Mouse (Mus musculus): ENCODE data around the gene Gm20388.

Gm20388 gene

DNA sequence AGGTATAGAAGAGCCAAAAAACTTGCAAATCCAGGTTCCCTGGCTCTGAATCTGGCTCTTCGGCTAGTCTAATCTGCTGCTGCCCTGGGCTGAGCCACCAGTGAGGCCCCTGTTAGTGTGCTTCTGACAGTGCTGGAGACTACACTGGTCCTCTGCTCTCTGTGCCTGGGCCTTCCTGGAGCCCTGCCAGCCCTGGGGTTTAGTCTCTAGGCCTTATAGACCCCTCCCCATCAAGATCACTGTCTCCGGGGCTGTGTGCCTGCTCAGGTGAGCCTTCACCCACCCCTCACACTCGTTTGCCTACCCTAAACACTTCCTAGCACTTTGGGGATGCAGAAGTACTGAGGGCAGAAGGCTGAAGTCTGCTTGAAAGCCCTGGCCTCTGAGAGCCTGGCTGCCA lies 208.8 kb downstream of the Gm20388 start:
- no peak for DNase-seq (ENCODE audit: low spot score in 2 of 2)

- no peak for DNase-seq (ENCODE audit: low spot score in 2 of 2)
These were observed 209.3 kb downstream of the Gm20388 start for GRCm38 (mm10) chr8:120119931-120120330.

GRCm38 (mm10) chr8:120120951-120121350 lies 210.3 kb downstream of the Gm20388 start:
- DNase-seq (ENCODE audit: low spot score in 2 of 2) = no peak

GRCm38 (mm10) chr8:120124261-120124660 lies 213.6 kb downstream of the Gm20388 start:
- no peak for DNase-seq (ENCODE audit: low spot score in 2 of 2)

GRCm38 (mm10) chr8:120124836-120125389 lies 214.3 kb downstream of the Gm20388 start:
- DNase-seq (ENCODE audit: low spot score in 2 of 2) = no peak

DNA sequence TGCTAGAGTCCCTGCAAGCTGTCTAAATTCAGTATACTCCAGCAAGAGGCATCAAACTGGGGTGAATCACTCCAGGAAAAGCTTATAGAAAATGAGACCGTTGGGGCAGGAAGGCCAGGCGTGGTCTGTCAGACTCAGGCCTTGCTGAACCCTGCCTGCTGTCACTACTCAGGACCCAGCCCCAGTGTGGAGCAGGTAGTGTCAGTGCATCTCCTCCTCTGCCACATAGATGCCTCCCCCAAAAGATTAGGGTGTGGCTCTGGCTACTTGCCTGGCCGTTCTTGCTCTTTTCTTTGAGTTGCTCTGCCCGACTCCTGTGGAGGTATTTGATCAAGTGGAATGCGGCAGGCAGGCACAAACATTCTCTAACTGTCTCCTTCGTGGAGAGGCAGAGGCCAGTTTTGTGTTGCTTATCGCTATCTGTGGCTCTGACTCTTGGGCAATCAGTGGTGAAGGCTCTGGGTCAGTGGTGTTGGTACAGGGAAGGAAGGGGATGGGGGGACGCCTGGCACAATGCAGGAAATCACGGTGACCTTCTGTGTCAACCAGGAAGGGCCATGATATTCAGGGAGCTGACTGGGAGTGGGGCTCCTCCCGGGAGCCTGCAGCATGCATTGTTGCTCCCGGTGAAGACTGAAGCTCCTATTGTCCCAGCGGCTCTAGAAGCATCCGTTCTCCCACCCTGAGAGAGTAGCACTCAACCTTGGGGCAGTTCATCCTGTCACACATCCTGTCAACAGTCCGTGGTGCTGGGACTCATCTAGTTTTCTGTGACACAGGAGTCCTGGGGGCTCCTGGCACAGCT lies 215.9 kb downstream of the Gm20388 start:
- DNase-seq (ENCODE audit: low spot score in 2 of 2) = no peak

- DNase-seq (ENCODE audit: low spot score in 2 of 2) = no peak
These were observed 218.9 kb downstream of the Gm20388 start for GRCm38 (mm10) chr8:120129547-120129946.

DNA sequence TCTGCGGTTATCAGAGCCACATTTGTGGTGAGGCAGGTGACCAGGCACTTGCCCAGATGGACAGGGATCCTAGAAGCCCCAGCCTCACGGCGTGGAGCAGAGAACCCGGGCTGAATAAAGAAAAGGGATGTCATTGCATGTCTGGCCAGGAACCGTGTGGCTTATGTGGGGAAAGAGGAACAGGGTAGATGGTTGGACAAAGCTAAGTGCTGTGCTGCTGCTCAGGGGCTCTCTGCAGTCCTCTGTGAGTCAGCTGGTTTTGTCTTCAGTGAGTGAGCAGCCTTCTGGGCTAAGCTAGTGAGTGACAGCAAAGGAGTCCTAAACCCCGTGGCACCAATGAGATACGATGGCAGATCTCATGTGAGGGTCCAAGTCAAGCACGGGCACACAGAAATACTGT lies 220.5 kb downstream of the Gm20388 start:
- DNase-seq (ENCODE audit: low spot score in 2 of 2) = no peak

DNA sequence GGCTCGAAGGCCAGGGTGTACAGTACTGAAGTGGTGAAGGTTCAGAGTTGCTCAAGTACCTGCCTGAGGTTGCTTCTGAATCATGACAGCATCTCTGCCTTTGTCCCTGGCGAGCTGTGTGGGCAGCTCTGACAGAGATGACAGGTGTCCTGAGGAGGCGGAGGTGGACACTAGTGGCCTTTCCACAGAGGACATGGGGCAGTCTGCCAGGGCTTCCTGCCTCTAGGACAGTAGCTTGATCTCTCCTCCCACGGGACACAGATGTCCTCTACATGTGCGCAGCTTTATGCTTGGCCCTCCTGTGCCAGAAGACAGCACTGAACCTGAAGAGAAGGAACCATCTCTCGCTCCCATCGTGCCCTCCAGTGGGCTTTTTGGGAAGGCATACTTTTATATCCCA lies 222.5 kb downstream of the Gm20388 start:
- DNase-seq (ENCODE audit: low spot score in 2 of 2) = no peak

GRCm38 (mm10) chr8:120135687-120136086 lies 225.0 kb downstream of the Gm20388 start:
- DNase-seq (ENCODE audit: low spot score in 2 of 2) = no peak

GRCm38 (mm10) chr8:120136618-120137017 lies 226.0 kb downstream of the Gm20388 start:
- no peak for DNase-seq (ENCODE audit: low spot score in 2 of 2)

DNA sequence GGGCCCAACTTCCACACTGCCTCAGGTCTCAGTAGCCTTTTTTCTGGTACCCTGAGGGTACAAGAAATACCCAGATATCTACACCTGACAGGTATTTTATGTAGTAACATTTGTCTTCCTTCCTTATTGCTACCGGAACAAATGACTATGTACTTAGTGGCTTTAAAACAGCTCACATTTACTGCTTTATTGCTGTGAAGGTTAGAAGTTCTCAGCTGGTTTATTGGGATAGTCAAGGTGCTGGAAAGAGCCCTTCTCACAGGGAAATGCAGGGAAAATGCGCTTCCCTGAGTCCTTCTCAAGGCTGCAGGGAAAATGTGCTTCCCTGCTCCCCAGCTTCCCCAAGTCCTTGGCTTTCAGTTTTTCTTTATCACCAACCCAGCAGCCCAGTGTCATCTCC lies 228.3 kb downstream of the Gm20388 start:
- no peak for DNase-seq (ENCODE audit: low spot score in 2 of 2)

DNA sequence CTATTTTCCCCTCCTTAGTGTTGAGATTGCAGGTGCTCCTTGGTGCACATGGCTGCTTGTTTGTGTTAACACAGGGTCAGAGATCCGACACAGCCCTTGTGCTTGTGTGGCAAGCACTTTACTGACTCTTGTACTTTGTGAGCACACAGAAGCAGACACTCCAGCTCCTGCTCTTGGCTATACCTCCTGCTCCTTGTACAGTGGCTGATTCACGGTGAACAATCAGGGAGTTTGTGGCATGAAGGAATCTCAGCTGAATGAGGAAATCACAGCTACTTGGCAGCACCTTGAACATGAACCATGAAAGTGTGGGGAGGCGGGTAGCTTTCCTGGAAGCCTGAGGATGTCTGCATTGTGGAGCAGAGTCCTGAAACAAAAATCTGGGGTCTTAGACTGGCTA lies 230.1 kb downstream of the Gm20388 start:
- no peak for DNase-seq (ENCODE audit: low spot score in 2 of 2)

GRCm38 (mm10) chr8:120143911-120144651 lies 233.4 kb downstream of the Gm20388 start:
- DNase-seq (ENCODE audit: low spot score in 2 of 2) = no peak

- no peak for DNase-seq (ENCODE audit: low spot score in 2 of 2)
These were observed 234.1 kb downstream of the Gm20388 start for GRCm38 (mm10) chr8:120144652-120145301.

DNA sequence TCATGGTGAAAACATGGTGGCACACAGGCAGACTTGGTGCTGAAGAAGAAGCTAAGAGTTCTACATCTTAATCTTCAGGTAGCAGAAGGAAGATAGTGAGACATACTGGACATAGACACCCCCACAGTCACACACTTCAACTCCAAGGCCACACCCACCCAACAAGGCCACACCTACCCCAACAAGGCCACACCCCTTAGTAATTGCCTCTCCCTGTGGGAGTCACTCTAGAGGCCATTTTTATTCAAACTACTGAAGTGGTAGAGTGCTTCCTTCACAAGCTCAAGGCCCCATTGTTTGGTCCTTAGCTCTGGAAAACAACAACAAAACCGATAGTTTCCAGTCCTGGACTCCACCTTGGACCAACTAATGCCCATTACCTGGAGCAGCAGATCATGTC lies 235.4 kb downstream of the Gm20388 start:
- DNase-seq (ENCODE audit: low spot score in 2 of 2) = no peak

DNA sequence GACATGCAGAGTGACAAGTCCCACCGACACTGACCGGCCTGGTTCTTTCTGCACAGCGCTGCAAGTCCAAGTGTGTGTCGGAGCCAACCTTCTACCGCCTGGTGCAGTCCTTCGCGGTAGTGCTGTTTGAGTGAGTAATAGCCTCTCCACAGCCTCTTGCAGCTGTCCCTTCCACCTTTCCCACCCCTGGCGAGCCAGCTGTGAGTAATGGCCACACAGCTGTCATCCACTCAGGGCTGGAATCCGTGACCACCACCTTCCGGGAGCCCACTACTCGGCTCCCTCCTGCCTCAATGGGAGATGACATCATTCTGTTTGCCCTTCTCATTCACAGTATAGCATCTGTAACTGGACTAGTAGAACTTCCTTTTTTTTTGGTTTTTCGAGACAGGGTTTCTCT lies 239.4 kb downstream of the Gm20388 start:
- no peak for DNase-seq (ENCODE audit: low spot score in 2 of 2)

GRCm38 (mm10) chr8:120151151-120151550 lies 240.5 kb downstream of the Gm20388 start:
- no peak for DNase-seq (ENCODE audit: low spot score in 2 of 2)

- no peak for DNase-seq (ENCODE audit: low spot score in 2 of 2)
These were observed 242.0 kb downstream of the Gm20388 start for GRCm38 (mm10) chr8:120152636-120153035.

DNA sequence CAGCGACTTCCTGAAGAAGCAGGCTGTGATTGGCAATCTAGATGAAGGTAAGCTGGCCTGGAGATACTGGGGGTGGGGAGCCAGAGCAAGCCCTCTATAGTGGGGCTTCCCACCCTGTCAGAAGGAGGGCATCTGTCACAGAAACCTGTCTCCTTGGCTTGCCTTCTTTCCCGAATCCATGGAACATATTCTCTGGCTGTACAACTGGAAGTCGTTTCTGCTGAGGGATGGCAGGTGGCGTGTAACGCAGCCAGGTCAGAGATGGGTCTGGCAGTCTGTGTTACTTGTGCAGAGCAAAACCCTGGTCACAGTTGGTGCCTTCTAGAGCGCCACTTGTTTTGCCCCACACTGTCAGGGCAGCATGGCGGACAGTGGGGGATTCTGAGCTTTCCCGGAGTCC lies 249.7 kb downstream of the Gm20388 start:
- no peak for DNase-seq (ENCODE audit: low spot score in 2 of 2)

DNA sequence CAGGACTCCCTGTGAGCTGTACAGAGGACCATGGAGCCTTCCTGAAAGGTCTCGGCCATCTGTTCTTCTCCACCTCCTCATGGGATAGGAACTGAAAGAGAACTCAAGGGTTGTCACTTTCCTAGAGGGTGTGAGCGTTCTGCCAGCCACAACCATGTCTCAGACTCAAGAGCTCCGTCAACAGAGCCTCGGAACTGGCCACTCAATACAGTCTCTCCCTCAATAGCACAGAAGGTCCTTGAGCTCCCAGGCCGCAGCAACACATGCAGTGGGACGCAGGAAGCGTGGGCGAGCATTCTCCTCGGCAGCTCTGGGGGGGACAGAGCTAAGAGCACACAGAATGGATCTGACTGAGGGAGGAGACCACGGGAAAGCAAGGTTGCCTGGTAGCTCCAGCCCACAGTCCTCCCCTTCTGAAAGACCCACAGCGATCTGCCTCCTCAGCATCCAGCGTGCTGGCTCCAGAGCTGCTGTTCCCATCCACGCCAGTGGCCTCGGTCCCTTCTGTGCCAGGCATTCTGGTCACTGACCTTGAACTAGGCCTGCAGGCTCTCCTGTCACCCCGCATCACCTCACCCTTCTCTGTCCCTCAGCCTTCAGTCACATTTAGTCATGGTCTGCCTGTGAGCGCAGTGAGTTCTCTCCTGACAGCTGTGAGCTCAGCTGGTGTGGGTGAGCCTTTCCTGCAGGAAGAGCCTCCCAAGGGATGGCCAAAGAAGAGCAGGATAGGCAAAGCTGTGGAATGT lies 251.2 kb downstream of the Gm20388 start:
- no peak for DNase-seq (ENCODE audit: low spot score in 2 of 2)

DNA sequence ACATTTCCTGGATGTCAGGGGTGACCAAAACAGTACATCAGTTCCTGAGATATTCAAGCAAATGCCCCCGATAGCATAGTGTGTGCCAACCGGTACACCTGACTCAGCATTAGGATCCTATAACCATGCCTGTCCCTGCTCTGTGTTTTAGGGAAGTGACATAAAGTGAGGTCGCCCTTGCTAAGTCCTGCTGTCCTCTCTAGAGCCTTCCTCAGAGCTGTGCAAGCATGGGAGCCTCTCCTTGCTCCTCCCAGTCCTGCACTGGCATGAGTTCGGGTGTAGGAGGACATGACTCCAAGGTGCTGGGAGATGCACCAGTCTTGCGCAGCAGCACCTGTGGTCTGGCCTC lies 251.7 kb downstream of the Gm20388 start:
- no peak for DNase-seq (ENCODE audit: low spot score in 2 of 2)
